Mouse (Mus musculus): ENCODE results near the gene Bckdha. TPM values are rescaled to one million over a fixed set of nuclear protein-coding genes. Genes with fewer than 3 reads are reported as not detected.
A peak's percentile ranks its signal among the peaks of the same experiment; 100 is the strongest.

The Bckdha gene
- polyA plus RNA-seq, 1 experiment from 2014 or later, result 43.2 TPM

- 77% methylated on average over 12 of the region's 12 CpGs for WGBS
- ATAC-seq (ENCODE audit: insufficient read depth, low FRiP score, low TSS enrichment), result no peak
- Histone ChIP-seq H3K9me3 (ENCODE audit: control insufficient read depth, low read length) (no peaks in the 10 kb centered on the region), H3K27me3 (ENCODE audit: control insufficient read depth, insufficient read depth, low read length) (no peaks in the 10 kb centered on the region), H3K27ac (ENCODE audit: low read depth, low read length) (no peak overlapping the region), H3K9ac (ENCODE audit: low read length) (no peak overlapping the region), H3K4me3 (ENCODE audit: low read depth, low read length) (no peak overlapping the region), H3K4me1 (ENCODE audit: control insufficient read depth, insufficient read depth, low read length) (0 out of 2 replicates have a peak, but pooled peaks cover 3% of the 10 kb centered on the region), H3K4me2 (ENCODE audit: low read depth) (no peak overlapping the region), H3K36me3 (ENCODE audit: control insufficient read depth, insufficient read depth, low read length) (no peaks in the 10 kb centered on the region)
- no peak for DNase-seq (ENCODE audit: low spot score)
Observed at GRCm38 (mm10) chr7:25700732-25701131, 42.0 kb upstream of the Bckdha start.

DNA sequence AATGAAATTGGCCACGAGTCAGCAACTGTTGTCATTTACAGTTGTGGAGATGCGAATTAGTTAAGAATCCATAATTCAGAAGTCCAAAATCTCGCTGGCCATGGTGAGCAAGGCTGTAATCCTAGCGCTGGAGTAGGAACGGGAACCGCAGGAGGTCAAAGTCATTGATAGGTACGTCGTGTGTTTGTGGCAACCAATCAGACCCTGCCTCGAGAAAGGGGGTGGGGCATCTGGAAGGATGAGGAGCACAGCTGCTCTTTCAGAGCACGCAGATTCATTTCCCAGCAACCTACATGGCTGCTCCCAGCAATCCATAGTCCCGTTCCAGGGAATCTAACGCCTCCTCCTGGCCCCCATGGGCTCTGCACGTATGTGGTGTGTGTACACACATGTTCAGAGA is 41.1 kb upstream of the Bckdha start:
- WGBS, result 50% methylated on average over 13 of the region's 13 CpGs
- H3K4me2 ChIP-seq (ENCODE audit: low read depth), result no peak overlapping the region
- H3K4me1 ChIP-seq (ENCODE audit: control insufficient read depth, insufficient read depth, low read length), result 0 out of 2 replicates have a peak, but pooled peaks cover 3% of the 10 kb centered on the region
- no peaks in the 10 kb centered on the region for H3K9me3 ChIP-seq (ENCODE audit: control insufficient read depth, low read length)
- no peak for DNase-seq (ENCODE audit: low spot score)
- no peak overlapping the region for H3K9ac ChIP-seq (ENCODE audit: low read length)
- no peak overlapping the region for H3K27ac ChIP-seq (ENCODE audit: low read depth, low read length)
- H3K27me3 ChIP-seq (ENCODE audit: control insufficient read depth, insufficient read depth, low read length), result no peaks in the 10 kb centered on the region
- H3K4me3 ChIP-seq (ENCODE audit: low read depth, low read length), result no peak overlapping the region
- ATAC-seq (ENCODE audit: insufficient read depth, low FRiP score, low TSS enrichment), result no peak
- no peaks in the 10 kb centered on the region for H3K36me3 ChIP-seq (ENCODE audit: control insufficient read depth, insufficient read depth, low read length)

- H3K4me2 ChIP-seq (ENCODE audit: low read depth), result no peak overlapping the region
- H3K9me3 ChIP-seq (ENCODE audit: control insufficient read depth, low read length), result no peaks in the 10 kb centered on the region
- DNase-seq (ENCODE audit: low spot score) (no peak), ATAC-seq (ENCODE audit: insufficient read depth, low FRiP score, low TSS enrichment) (no peak)
- H3K36me3 ChIP-seq (ENCODE audit: control insufficient read depth, insufficient read depth, low read length), result no peaks in the 10 kb centered on the region
- H3K4me3 ChIP-seq (ENCODE audit: low read depth, low read length), result no peak overlapping the region
- peaks cover 19% of the 10 kb centered on the region for H3K27me3 ChIP-seq (ENCODE audit: control insufficient read depth, insufficient read depth, low read length)
- H3K4me1 ChIP-seq (ENCODE audit: control insufficient read depth, insufficient read depth, low read length), result peaks cover 3% of the 10 kb centered on the region
- no peak overlapping the region for H3K27ac ChIP-seq (ENCODE audit: low read depth, low read length)
- no peak overlapping the region for H3K9ac ChIP-seq (ENCODE audit: low read length)
- WGBS, result 59% methylated on average over 8 of the region's 8 CpGs
Observed at GRCm38 (mm10) chr7:25694104-25694503, 35.3 kb upstream of the Bckdha start.

GRCm38 (mm10) chr7:25690051-25690450 is 31.3 kb upstream of the Bckdha start:
- peaks cover 56% of the 10 kb centered on the region for H3K27me3 ChIP-seq (ENCODE audit: control insufficient read depth, insufficient read depth, low read length)
- no peak overlapping the region for H3K4me2 ChIP-seq (ENCODE audit: low read depth)
- WGBS, result 45% methylated on average over 5 of the region's 5 CpGs

DNA sequence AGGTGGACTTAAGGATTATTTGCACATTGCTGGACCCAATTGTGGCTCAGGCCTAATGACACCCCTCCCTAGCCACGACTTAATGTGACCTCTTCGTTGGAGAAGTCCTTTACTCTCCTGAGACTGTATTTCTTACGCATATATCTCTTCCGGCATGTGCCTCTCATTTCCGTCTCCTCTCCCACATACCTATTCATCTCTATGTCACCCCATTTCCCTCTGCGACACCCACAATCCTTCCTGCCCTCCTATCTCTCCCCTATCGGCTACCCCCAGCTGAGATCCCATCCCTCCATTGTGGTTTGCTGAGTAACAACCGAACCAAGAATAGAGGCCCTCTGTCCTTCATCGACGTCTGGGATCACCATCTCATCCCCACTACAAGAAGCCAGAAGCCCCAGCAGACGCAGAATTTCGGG is 30.8 kb upstream of the Bckdha start:
- 10% methylated on average over 12 of the region's 12 CpGs for WGBS
- H3K9ac ChIP-seq (ENCODE audit: low read length), result no peak overlapping the region
- ATAC-seq (ENCODE audit: insufficient read depth, low FRiP score, low TSS enrichment), result no peak; the same call in 1 of the 2 replicates

More at GRCm38 (mm10) chr7:25690051-25690450, 31.3 kb upstream of the Bckdha start:
- Histone ChIP-seq H3K9me3 (ENCODE audit: control insufficient read depth, low read length) (no peaks in the 10 kb centered on the region), H3K9ac (ENCODE audit: low read length) (no peak overlapping the region), H3K27ac (ENCODE audit: low read depth, low read length) (no peak overlapping the region), H3K36me3 (ENCODE audit: control insufficient read depth, insufficient read depth, low read length) (no peaks in the 10 kb centered on the region), H3K4me1 (ENCODE audit: control insufficient read depth, insufficient read depth, low read length) (peaks cover 9% of the 10 kb centered on the region), H3K4me3 (ENCODE audit: low read depth, low read length) (0 out of 2 replicates have a peak overlapping the region, but pooled peaks have one; percentile 1)
- ATAC-seq (ENCODE audit: insufficient read depth, low FRiP score, low TSS enrichment), result no peak
- no peak for DNase-seq (ENCODE audit: low spot score)

DNA sequence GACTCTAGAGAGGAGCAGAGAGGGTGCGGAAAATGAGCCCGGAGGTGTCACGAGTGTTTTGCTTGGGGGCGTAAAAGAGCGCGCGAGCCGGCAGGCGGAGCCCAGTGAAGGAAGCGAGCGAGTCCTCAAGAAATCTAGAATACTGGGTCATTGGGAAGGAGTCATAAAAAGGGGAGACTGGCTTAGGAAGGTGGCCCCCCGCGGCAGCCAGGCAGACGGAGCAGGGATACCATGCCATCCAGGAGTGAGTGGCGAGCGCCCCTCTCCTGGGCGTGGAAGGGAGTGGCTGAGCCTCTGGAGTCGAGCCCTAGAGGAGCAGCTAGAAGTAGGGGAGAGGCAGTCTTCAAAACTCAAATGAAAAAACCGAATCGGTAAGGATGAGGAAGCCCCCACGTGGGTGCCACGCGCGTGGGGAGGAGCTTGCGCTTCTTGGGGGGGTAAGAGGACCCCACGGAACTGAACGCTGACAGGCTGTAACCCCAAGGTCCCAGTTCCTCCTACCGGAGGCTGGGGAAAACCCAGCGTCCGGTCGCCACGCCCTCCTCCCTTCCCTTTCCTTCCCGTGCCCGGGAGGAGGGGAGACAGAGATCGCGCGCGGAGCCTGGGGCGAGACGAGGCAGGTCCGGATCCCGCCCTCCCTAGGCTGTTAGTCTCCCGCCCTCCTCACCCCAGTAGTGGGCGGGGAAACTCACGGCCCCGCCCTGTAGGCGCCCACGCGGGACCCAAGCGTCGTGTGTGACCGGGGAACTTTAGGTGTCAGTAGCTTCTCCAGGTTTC is 30.2 kb upstream of the Bckdha start:
- ATAC-seq (ENCODE audit: insufficient read depth, low FRiP score, low TSS enrichment) (no peak; the same call in 1 of the 2 replicates), DNase-seq (ENCODE audit: low spot score) (peak; percentile 47)
- Histone ChIP-seq H3K4me1 (ENCODE audit: control insufficient read depth, insufficient read depth, low read length) (peaks cover 9% of the 10 kb centered on the region), H3K9me3 (ENCODE audit: control insufficient read depth, low read length) (no peaks in the 10 kb centered on the region), H3K4me3 (ENCODE audit: low read depth, low read length) (peak overlapping the region; percentile 37), H3K27ac (ENCODE audit: low read depth, low read length) (no peak overlapping the region), H3K4me2 (ENCODE audit: low read depth) (peak overlapping the region; percentile 57), H3K36me3 (ENCODE audit: control insufficient read depth, insufficient read depth, low read length) (no peaks in the 10 kb centered on the region), H3K27me3 (ENCODE audit: control insufficient read depth, insufficient read depth, low read length) (peaks cover 56% of the 10 kb centered on the region), H3K9ac (ENCODE audit: low read length) (peak overlapping the region; percentile 35; the same call in 1 of the 2 replicates)
- under 1% methylated on average over 44 of the region's 52 CpGs for whole genome bisulfite sequencing

More for the DNA sequence above, 30.8 kb upstream of the Bckdha start:
- no peak for DNase-seq (ENCODE audit: low spot score)
- no peaks in the 10 kb centered on the region for H3K36me3 ChIP-seq (ENCODE audit: control insufficient read depth, insufficient read depth, low read length)
- peak overlapping the region; percentile 57; the same call in 1 of the 2 replicates for H3K4me2 ChIP-seq (ENCODE audit: low read depth)
- peak overlapping the region; percentile 37 for H3K4me3 ChIP-seq (ENCODE audit: low read depth, low read length)
- H3K9me3 ChIP-seq (ENCODE audit: control insufficient read depth, low read length), result no peaks in the 10 kb centered on the region
- no peak overlapping the region for H3K27ac ChIP-seq (ENCODE audit: low read depth, low read length)
- H3K27me3 ChIP-seq (ENCODE audit: control insufficient read depth, insufficient read depth, low read length), result peaks cover 56% of the 10 kb centered on the region
- peaks cover 9% of the 10 kb centered on the region for H3K4me1 ChIP-seq (ENCODE audit: control insufficient read depth, insufficient read depth, low read length)

DNA sequence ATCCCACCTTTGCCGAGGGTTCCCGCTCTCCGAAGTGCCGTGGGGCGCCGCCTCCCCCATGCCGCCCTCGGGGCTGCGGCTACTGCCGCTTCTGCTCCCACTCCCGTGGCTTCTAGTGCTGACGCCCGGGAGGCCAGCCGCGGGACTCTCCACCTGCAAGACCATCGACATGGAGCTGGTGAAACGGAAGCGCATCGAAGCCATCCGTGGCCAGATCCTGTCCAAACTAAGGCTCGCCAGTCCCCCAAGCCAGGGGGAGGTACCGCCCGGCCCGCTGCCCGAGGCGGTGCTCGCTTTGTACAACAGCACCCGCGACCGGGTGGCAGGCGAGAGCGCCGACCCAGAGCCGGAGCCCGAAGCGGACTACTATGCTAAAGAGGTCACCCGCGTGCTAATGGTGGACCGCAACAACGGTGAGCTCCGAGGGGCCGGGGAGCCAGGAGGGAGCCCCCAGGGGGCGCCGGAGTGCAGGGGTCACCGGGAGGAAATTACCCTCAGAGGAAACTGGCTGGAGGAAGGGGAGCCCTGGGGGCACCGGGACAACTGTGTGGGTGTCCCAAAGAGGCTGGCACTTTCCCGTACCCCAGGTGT is 29.1 kb upstream of the Bckdha start:
- peak; percentile 31 for DNase-seq (ENCODE audit: low spot score)
- under 1% methylated on average over 47 of the region's 47 CpGs for WGBS
- Histone ChIP-seq H3K27ac (ENCODE audit: low read depth, low read length) (no peak overlapping the region), H3K9me3 (ENCODE audit: control insufficient read depth, low read length) (no peaks in the 10 kb centered on the region), H3K4me3 (ENCODE audit: low read depth, low read length) (peak overlapping the region; percentile 37), H3K9ac (ENCODE audit: low read length) (peak overlapping the region; percentile 26), H3K4me2 (ENCODE audit: low read depth) (peak overlapping the region; percentile 57), H3K27me3 (ENCODE audit: control insufficient read depth, insufficient read depth, low read length) (peaks cover 56% of the 10 kb centered on the region), H3K36me3 (ENCODE audit: control insufficient read depth, insufficient read depth, low read length) (no peaks in the 10 kb centered on the region), H3K4me1 (ENCODE audit: control insufficient read depth, insufficient read depth, low read length) (peaks cover 9% of the 10 kb centered on the region)
- ATAC-seq (ENCODE audit: insufficient read depth, low FRiP score, low TSS enrichment), result no peak

DNA sequence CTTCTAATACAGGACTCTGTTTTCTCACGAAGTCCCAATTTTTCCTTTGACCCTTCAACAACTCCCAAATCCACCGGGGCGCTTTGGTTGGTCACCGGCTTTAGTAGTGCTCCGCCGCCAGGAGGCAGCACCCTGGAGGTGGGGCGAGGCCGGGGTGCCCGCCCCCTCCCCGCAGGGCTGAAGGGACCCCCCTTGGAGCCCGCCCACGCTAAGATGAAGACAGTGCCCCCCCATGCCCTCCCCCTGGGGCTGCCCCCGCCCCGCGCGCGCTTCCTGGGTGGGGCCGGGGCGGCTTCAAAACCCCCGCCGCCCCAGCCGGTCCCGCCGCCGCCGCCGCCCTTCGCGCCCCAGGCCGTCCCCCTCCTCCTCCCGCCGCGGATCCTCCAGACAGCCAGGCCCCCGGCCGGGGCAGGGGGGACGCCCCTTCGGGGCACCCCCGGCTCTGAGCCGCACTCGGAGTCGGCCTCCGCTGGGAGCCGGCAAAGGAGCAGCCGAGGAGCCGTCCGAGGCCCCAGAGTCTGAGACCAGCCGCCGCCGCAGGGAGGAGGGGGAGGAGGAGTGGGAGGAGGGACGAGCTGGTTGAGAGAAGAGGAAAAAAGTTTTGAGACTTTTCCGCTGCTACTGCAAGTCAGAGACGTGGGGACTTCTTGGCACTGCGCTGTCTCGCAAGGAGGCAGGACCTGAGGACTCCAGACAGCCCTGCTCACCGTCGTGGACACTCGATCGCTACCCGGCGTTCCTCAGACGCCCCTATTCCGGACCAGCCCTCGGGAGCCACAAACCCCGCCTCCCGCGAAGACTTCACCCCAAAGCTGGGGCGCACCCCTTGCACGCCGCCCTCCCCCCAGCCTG is 28.1 kb upstream of the Bckdha start, which contains the start of gene Tgfb1:
TSS of gene Tgfb1 (plus strand) at position 323 of the 852 bp plus-strand sequence.
- H3K4me2 ChIP-seq (ENCODE audit: low read depth), result peak within 1 kb of the TSS; percentile 57
- ATAC-seq (ENCODE audit: insufficient read depth, low FRiP score, low TSS enrichment), result peak; percentile 32; the same call in 1 of the 2 replicates

More for the DNA sequence above, 28.1 kb upstream of the Bckdha start, which contains the start of gene Tgfb1:
- no peaks in the 10 kb centered on the region for H3K36me3 ChIP-seq (ENCODE audit: control insufficient read depth, insufficient read depth, low read length)
- WGBS, result under 1% methylated on average over 57 of the region's 69 CpGs
- H3K27ac ChIP-seq (ENCODE audit: low read depth, low read length), result no peak within 1 kb of the TSS
- peak within 1 kb of the TSS; percentile 26 for H3K9ac ChIP-seq (ENCODE audit: low read length)
- H3K9me3 ChIP-seq (ENCODE audit: control insufficient read depth, low read length), result no peaks in the 10 kb centered on the region
- peaks cover 54% of the 10 kb centered on the region for H3K27me3 ChIP-seq (ENCODE audit: control insufficient read depth, insufficient read depth, low read length)
- DNase-seq (ENCODE audit: low spot score), result peak; percentile 68
- H3K4me3 ChIP-seq (ENCODE audit: low read depth, low read length), result peak within 1 kb of the TSS; percentile 37
- H3K4me1 ChIP-seq (ENCODE audit: control insufficient read depth, insufficient read depth, low read length), result peaks cover 9% of the 10 kb centered on the region
